Mouse (Mus musculus): ENCODE results near the gene Foxj1.

DNA sequence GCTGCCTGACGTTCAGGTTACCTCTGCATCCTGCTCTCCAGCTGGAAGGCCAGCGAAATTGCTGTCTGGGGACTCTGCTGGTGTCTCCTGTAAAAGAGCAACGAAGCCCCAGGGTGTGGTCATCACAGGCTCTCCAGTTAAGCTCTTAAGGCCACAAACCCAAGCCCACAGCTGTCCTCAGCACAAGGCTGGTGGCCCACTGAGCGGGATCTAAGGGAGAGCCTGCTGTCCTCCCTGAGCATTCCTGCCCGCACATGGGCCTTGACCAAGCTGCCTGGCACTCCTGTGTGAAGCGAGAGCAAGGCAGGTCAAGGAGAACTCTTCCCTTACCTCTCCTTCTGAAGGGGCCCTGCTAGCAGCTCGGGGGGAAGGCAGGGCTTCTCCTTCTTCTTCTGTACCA is 11.8 kb upstream of the Foxj1 start:
- no peak for TF ChIP-seq KAT2A (IDR thresholded peaks at IDR 0.05; ENCODE audit: insufficient replicate concordance, low read length)
- no peak for TF ChIP-seq POLR2A (IDR thresholded peaks at IDR 0.05; ENCODE audit: low read depth, low read length)
- TF ChIP-seq CTCF (conservative IDR thresholded peaks at IDR 0.05 in 1 of 2, IDR thresholded peaks at IDR 0.05 in 1 of 2; ENCODE audit: low read depth in 2 of 2, low read length in 2 of 2) = no peak
- no peak for TF ChIP-seq EP300 (IDR thresholded peaks at IDR 0.05; ENCODE audit: low read length)
- TF ChIP-seq HCFC1 (IDR thresholded peaks at IDR 0.05; ENCODE audit: low read depth, low read length) = no peak
- TF ChIP-seq MYC (IDR thresholded peaks at IDR 0.05; ENCODE audit: low read depth, low read length) = no peak
- no peak for TF ChIP-seq SIN3A (IDR thresholded peaks at IDR 0.05; ENCODE audit: low read length)
- no peak for TF ChIP-seq MAZ (IDR thresholded peaks at IDR 0.05; ENCODE audit: low read depth, low read length)

Measured in CH12.LX (cell line).